Mouse (Mus musculus): ENCODE results near the gene Cd320.

GRCm38 (mm10) chr17:33815399-33815798, 27.5 kb upstream of the Cd320 start:
- no peak for TF ChIP-seq CTCF (IDR thresholded peaks at IDR 0.05; ENCODE audit: low read depth)
- no peak for TF ChIP-seq EP300 (IDR thresholded peaks at IDR 0.05; ENCODE audit: low read depth)
